Mouse (Mus musculus) bone marrow, adult 2 months (tissue): ENCODE data around the gene Ddah2. TPM values are rescaled to one million over a fixed set of nuclear protein-coding genes. Genes with fewer than 3 reads are reported as not detected.

Experiments
- H3K27ac ChIP-seq: fragments of 200-500 bp; 2 replicates; pipeline ENCODE4 v1.5.1; 2012; ENCODE audit warnings: low read depth, mild to moderate bottlenecking, control low read depth, inconsistent platforms, low read length; ENCODE audit not compliant: control insufficient read depth, poor library complexity, insufficient read depth
- H3K4me1 ChIP-seq: fragments of 200-500 bp; 2 replicates; pipeline ENCODE4 v1.6.1; 2011; ENCODE audit warnings: low read length; ENCODE audit not compliant: control insufficient read depth, insufficient read depth
- H3K4me3 ChIP-seq: fragments of 200-500 bp; replicated peaks from 2 replicates; pipeline ENCODE3; 2011; ENCODE audit warnings: mild to moderate bottlenecking, low read depth, low read length, control low read depth; ENCODE audit not compliant: control insufficient read depth
- CTCF ChIP-seq: fragments of 200-500 bp; IDR thresholded peaks from 2 replicates; pipeline ENCODE4 v1.5.1; 2011; ENCODE audit warnings: low read length, control low read depth; ENCODE audit not compliant: control insufficient read depth, insufficient read depth
- POLR2A ChIP-seq: fragments of 200-500 bp; IDR thresholded peaks from 2 replicates; pipeline ENCODE4 v1.6.1; 2011; ENCODE audit warnings: low read depth, mild to moderate bottlenecking, control low read depth, low read length, borderline replicate concordance; ENCODE audit not compliant: control insufficient read depth
- WGBS: fragments of 180-500 bp; shearing (Covaris S2); methylation state at CpG from one replicate; pipeline ENCODE4 v1.1.7; 2018; 5-methylcytosine and 5-hydroxymethylcytosine counted together
- polyA plus RNA-seq: library from polyadenylated mRNA; stranded (reverse); fragments of >200 nt; gene quantifications from 2 replicates; pipeline ENCODE4 v1.2.4, GENCODE M21; 2011; ENCODE audit warnings: low replicate concordance; ENCODE audit not compliant: missing spikeins, insufficient read depth, insufficient read length

The Ddah2 gene
- polyA plus RNA-seq, 1 experiment, result 12.5 TPM

DNA sequence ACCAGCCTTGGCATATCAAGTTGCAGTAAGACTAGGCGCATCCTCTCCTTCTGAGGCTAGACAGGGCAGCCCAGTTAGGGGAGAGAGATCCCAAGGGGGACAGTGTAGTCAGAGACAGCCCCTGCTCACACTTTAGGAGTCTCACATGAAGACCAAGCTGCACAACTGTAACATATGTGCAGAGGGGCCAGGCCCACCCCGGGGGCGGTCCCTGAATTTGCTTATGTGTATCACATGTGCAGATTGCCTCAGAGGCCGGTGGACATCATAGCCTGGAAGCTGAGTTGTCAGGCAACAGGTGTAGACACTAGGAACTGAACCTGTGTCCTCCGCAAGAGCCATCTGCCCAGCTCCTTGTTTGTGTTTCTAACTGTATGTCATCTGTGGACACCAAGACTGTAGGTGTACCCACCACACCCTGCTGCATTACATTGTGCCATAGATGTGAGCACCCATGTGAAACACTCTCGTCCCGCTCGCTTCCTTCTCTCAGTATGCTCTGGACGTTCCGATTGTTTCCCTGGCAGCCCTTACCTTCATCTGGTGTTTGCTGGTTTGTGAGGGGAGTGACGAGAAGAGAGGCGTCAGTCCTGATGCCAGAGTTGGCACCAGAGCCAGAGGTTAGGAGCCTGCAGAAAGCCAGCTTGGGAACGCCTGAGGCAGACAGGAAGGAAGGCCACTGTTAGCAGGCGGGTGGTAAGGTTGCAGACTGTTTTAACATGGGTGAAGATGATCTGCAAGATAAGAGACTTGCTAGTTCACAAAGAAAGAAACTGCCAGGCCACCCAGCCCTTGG lies 33.8 kb downstream of the Ddah2 start:
- 80% methylated on average over 14 of the region's 14 CpGs for WGBS
- no peaks in the 10 kb centered on the region; the same call in 1 of the 2 replicates for H3K4me1 ChIP-seq
- H3K27ac ChIP-seq, result no peak overlapping the region

DNA sequence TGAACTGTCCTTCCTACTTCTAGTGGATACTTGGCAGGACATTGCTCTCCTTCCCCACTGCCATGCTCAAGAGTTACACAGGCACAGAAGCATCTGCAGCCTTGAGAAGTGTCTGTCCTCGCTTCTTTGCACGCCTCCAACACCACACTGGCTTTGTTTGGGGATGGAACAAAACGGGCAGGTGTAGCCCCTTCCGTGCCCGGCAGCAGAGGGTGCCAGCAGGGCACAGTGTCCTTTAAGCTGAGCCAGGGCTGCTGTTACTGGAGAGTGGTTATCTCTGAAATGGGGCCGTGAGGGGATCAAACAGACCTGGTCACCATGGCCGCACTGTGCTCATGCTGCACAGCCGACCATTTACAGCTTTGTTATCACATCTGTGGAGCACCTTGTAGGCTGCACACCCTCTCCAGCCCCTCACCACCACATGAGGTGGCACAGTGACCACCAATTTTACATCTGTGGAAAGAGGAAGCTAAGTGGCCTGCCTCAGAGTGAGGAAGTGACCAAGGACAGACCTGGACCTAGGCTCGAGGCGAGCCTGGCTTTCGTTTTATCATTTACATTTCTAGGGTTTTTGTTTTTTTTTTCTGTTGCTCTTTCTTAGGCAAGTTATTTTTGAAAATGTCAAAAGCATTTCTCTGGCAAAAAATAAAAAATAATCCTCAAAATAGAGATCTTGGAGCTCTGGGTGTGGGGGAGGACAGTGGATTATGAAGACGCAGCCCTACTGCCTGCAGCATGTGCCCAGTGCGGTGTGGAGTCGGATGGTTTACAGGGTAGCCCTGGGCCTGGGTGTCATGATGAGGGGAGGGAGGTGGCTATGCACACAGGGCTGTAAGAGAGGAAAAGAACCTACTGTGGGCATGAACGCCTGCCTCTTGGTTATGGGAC lies 35.9 kb downstream of the Ddah2 start:
- no peak for TF ChIP-seq POLR2A
- no peak for TF ChIP-seq CTCF
- no peak overlapping the region for H3K4me3 ChIP-seq
- WGBS, result 78% methylated on average over 15 of the region's 15 CpGs
- H3K4me1 ChIP-seq, result no peaks in the 10 kb centered on the region
- no peak overlapping the region for H3K27ac ChIP-seq

More for the DNA sequence above, 33.8 kb downstream of the Ddah2 start:
- no peak overlapping the region for H3K4me3 ChIP-seq
- TF ChIP-seq POLR2A (no peak), CTCF (no peak)

DNA sequence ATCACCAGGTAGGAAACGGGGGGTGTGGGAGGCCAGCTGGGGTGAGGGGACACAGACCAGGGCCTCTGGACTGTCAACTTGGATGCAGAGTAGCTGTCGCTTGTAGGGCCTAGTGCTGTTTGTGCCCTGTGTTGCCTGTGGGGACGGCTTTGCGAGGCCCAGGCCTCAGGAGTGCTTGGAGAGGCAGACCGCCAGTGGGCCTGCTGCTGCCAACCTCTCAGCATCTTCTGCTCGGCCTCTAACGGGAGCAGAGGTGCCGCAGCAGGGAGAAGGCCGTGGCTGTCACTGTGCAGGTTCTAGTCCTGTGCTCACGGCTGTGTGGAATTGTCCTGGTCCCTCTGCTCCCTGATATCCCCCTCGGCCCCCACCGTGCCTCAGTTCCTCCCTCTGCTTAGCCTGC lies 37.8 kb downstream of the Ddah2 start:
- WGBS, result 95% methylated on average over 12 of the region's 12 CpGs
- H3K27ac ChIP-seq, result no peak overlapping the region
- no peak; the same call in 1 of the 2 replicates for TF ChIP-seq POLR2A
- no peak for TF ChIP-seq CTCF
- no peaks in the 10 kb centered on the region for H3K4me1 ChIP-seq
- no peak overlapping the region for H3K4me3 ChIP-seq

DNA sequence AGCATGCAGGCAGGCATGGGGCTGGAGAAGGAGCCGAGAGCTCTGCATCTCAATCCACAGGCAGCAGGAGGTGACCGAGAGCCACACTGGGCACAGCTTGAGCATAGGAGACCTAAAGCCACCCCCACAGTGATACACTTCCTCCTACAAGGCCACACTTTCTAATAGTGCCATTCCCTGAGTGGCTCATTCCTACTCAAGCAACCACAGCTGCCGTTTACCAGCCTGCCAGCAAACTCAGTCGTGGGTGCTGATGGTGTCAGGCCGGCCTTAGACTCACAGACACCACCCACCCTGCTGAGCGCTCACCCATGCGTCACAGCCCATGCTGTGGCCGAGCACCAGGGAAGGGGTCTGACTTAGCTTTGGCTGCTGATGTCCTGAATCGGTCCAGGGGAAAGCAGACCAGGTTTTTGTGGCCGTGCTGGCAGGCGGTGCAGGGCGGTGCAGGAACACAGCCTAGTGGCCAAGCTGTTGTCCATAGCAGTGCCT lies 38.4 kb downstream of the Ddah2 start:
- H3K4me3 ChIP-seq, result no peak overlapping the region
- WGBS, result 87% methylated on average over 12 of the region's 12 CpGs
- no peak overlapping the region for H3K27ac ChIP-seq
- TF ChIP-seq POLR2A (no peak), CTCF (no peak)
- H3K4me1 ChIP-seq, result no peaks in the 10 kb centered on the region

DNA sequence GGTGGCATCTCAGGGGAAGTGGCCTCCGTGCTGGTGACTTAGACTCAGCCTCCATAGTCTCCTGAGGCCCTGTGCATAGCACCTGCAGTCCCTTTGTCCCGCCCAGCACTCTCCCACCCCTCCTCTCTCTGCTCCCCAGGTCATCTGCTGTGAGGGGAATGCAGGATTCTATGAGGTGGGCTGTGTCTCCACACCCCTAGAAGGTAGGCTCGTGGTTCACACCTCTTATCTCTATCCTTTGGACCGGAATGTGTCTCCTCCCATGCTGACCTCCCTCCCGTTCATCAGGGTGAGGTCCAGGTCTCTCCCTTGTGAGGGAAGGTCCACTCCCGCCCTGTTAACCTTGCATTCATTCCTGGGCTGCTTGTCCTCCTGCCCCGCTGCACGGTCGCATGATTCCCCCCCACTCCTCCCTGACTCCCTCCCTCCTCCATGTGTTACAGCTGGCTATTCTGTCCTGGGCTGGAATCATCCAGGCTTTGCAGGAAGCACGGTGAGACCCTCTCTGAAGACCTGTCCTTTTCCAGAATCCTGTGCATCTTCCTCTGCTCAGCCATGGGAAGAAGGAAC lies 41.4 kb downstream of the Ddah2 start:
- WGBS, result 85% methylated on average over 10 of the region's 10 CpGs
- Histone ChIP-seq H3K4me1 (no peaks in the 10 kb centered on the region; the same call in 1 of the 2 replicates), H3K27ac (no peak overlapping the region), H3K4me3 (no peak overlapping the region)
- TF ChIP-seq POLR2A (no peak), CTCF (no peak)

DNA sequence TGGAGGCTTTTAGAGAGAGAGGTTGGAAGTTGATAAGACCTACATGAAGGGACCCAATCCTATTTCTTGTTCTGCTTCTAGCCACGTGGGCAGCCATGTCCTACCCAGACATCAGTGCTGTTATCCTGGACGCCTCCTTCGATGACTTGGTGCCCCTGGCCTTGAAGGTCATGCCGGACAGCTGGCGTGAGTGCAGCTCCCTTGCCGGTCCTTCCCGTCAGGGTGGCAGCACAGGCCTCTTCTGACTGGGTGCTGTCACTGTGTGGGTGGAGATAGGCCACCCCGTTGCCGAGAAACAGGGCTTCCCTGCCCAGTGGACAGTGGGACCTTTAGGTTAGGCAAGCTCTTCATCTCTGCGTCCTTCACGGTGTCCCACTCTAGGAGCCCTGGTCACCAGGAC lies 42.3 kb downstream of the Ddah2 start:
- H3K27ac ChIP-seq, result no peak overlapping the region
- no peak overlapping the region for H3K4me3 ChIP-seq
- no peak for TF ChIP-seq POLR2A
- no peak for TF ChIP-seq CTCF
- WGBS, result 91% methylated on average over 11 of the region's 11 CpGs
- H3K4me1 ChIP-seq, result no peaks in the 10 kb centered on the region; the same call in 1 of the 2 replicates

DNA sequence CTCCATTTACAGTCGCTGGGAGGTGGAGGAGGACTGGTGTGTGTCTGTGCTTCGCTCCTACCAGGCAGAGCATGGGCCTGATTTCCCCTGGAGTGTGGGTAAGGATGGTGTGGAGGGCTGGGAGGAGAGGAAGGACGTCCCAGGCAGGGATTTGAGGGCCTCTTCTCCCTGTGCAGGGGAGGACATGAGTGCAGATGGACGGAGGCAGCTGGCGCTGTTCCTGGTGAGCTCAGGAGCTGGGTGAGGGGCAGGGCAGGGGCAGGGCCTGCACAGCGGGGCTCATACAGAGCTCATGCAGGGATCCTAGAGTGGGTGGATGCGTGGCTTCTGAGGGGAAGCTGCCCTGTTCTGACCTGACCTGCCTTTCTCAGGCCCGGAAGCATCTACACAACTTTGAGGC lies 43.5 kb downstream of the Ddah2 start:
- WGBS, result 77% methylated on average over 8 of the region's 8 CpGs
- Histone ChIP-seq H3K4me3 (no peak overlapping the region), H3K4me1 (no peaks in the 10 kb centered on the region; the same call in 1 of the 2 replicates), H3K27ac (peak overlapping the region; percentile 37; the same call in 1 of the 2 replicates)
- TF ChIP-seq POLR2A, result no peak
- no peak for TF ChIP-seq CTCF
